ENCODE assay signal across 11 mouse cellular contexts in genomic region chr5:35695815-35696214, GRCm38 (mm10). TPM values are rescaled to one million over a fixed set of nuclear protein-coding genes. Genes with fewer than 3 reads are reported as not detected.
DNase-seq lines count a peak whose midpoint lies in the region; ATAC-seq and TF ChIP-seq lines count a peak whose summit lies in the region.
"Had no signal": no experiment of that assay in that cellular context is flagged by ENCODE, and none has a peak within 500 bp of the region (broad histone marks: within the 10 kb centered on the region; RNA-seq: fewer than 3 reads in every experiment).

No protein-coding gene starts in this region.

- 0 out of 2 replicates have a peak, but pooled peaks cover 5% of the 10 kb centered on the region for H3K36me3 ChIP-seq in lung, postnatal 0 days (ENCODE audit: insufficient read depth, low read length)
- H3K36me3 ChIP-seq: heart, embryonic 13.5 days; liver, embryonic 15.5 days had no signal

- no peak overlapping the region for H3K4me3 ChIP-seq in lung, postnatal 0 days (ENCODE audit: low read depth, low read length)
- H3K4me3 ChIP-seq: heart, embryonic 13.5 days; liver, embryonic 15.5 days had no signal

- H3K4me1 ChIP-seq in lung, postnatal 0 days (ENCODE audit: insufficient read depth, low read depth, low read length), result no peaks in the 10 kb centered on the region
- H3K4me1 ChIP-seq: liver, embryonic 15.5 days had no signal

- no peak overlapping the region for H3K9ac ChIP-seq in lung, postnatal 0 days (replicated peaks; ENCODE audit: low read depth)
- H3K9ac ChIP-seq: heart, embryonic 13.5 days; liver, embryonic 15.5 days had no signal

- peak; percentile 76 for ATAC-seq in frontal cortex, adult (ENCODE audit: low TSS enrichment)
- no peak for ATAC-seq in lung, postnatal 0 days

- no peak for TF ChIP-seq EP300 in lung, postnatal 0 days (IDR thresholded peaks at IDR 0.05)

- no peak for DNase-seq in frontal cortex, postnatal 14 days (ENCODE audit: low spot score in 2 of 2)
- DNase-seq in lung, postnatal 0 days (ENCODE audit: low spot score), result peak; percentile 22
- DNase-seq in lung, postnatal 14 days, result no peak
- DNase-seq in adrenal gland, postnatal 36 days, result peak; percentile 40 to 68
- DNase-seq in mesoderm, embryonic 11.5 days (ENCODE audit: low read depth, low spot score), result peak; percentile 54
- no peak for DNase-seq in ovary, adult 18-20 months (ENCODE audit: low spot score)
- no peak for DNase-seq in heart, adult 8-10 months (ENCODE audit: low spot score)
- DNase-seq: right cerebral cortex, postnatal 4 days had no signal

- H3K27me3 ChIP-seq in lung, postnatal 0 days (replicated peaks; ENCODE audit: insufficient read depth, low read length), result no peaks in the 10 kb centered on the region
- H3K27me3 ChIP-seq: liver, embryonic 15.5 days had no signal

- no peak overlapping the region for H3K27ac ChIP-seq in lung, postnatal 0 days (ENCODE audit: low read length)
- H3K27ac ChIP-seq: heart, embryonic 13.5 days; liver, embryonic 15.5 days had no signal

- 28% methylated on average over 5 of the region's 5 CpGs for WGBS in lung, postnatal 0 days

- TF ChIP-seq CTCF in lung, postnatal 0 days (IDR thresholded peaks at IDR 0.05), result peak; percentile 59

- H3K9me3 ChIP-seq in lung, postnatal 0 days (ENCODE audit: low read length), result no peaks in the 10 kb centered on the region
- H3K9me3 ChIP-seq: heart, embryonic 13.5 days; liver, embryonic 15.5 days had no signal

- H3K4me2 ChIP-seq in lung, postnatal 0 days (replicated peaks; ENCODE audit: low read depth, low read length), result no peak overlapping the region
- H3K4me2 ChIP-seq: heart, embryonic 13.5 days; liver, embryonic 15.5 days had no signal

RNA-seq across cellular contexts. Expression of gene Htra3, which starts 16.2 kb away (rescaled TPM):
- polyA plus RNA-seq in lung, postnatal 0 days (2015; fragmentation: Nextera tagmentation; extraction: Ambion mirVana), result 35.7 and 40.5 TPM in 2 replicates
- total RNA-seq in adrenal gland, postnatal 36 days (2021), result 10 to 100 TPM; 35.0 to 71.4 TPM
- total RNA-seq in heart, adult 8-10 months (2022), result 10 to 100 TPM; 70.4 to 85.8 (median 82.5) TPM

RNA-seq across cellular contexts. Expression of gene Sh3tc1, which starts 44.0 kb away (rescaled TPM):
- 21.1 and 22.9 TPM in 2 replicates for polyA plus RNA-seq in lung, postnatal 0 days (2015; fragmentation: Nextera tagmentation; extraction: Ambion mirVana)
- total RNA-seq in adrenal gland, postnatal 36 days (2021), result 10 to 100 TPM; 16.8 to 24.0 TPM
- 1 to 10 TPM; 6.5 to 9.1 (median 7.9) TPM for total RNA-seq in heart, adult 8-10 months (2022)

Comparison
In these comparisons a context has a peak if more than half of its experiments do, and no peak if none do; other contexts are left out.
1. DNase-seq: peak in lung, postnatal 0 days (single experiment), adrenal gland, postnatal 36 days (2 of 2) and mesoderm, embryonic 11.5 days (single experiment); none in frontal cortex, postnatal 14 days (0 of 2), lung, postnatal 14 days (single experiment), ovary, adult 18-20 months (single experiment) and heart, adult 8-10 months (single experiment).